Mouse (Mus musculus) kidney, postnatal 14 days (tissue): ENCODE measurements around the gene Wdr62.

Experiments
- DNase-seq: peaks from one replicate; pipeline ENCODE4 v3.0.0; 2022; ENCODE audit warnings: mixed read lengths

Gene Wdr62

GRCm38 (mm10) chr7:30279951-30280669 lies at the start of gene Wdr62, which contains the start of gene Thap8:
Gene Wdr62 (minus strand): TSS chr7:30280419.
Gene Thap8 (plus strand): TSS chr7:30280094.
- DNase-seq = peak; percentile 95

DNA sequence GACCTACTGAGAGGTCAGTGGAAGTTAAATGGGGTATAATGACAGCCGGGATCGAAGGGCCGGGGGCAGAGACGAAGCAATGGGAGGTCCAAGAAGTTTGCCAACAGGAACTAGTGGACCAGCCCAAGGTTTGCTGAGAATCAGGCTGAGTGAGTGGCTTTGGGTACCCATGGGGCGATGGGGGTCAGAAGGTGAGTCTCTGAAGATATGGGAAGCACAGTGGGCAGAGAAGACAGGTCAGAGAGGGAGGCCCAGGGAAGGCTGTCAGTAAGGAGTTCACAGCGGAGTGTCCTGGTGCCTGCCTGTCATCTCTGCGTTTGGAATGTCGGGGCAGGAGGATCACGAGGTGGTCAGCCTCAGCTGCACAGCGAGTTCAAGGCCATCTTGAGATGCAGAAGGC lies 48.2 kb upstream of the Wdr62 start:
- DNase-seq = no peak

DNA sequence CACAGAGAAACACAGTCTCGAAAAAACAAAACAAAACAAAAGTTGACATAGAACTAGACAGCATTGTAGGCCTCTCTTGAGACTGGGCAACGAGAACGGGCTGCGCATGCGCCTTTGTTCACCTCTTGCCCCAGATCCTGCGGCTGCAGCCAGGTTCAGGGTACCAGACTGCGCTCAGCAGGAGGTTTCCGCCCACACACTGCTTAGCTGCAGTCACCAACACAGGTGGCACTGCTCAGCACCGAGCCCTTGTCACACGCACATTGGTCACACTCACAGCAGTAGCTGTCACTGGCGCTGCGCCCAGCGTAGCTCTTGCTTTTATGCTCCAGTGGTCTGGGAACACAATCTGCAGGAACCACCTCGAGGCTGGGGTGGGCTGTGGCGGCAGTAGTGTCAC lies 46.9 kb upstream of the Wdr62 start:
- DNase-seq = peak; percentile 73

- no peak for DNase-seq
These were observed 46.2 kb upstream of the Wdr62 start for GRCm38 (mm10) chr7:30326427-30326826.

DNA sequence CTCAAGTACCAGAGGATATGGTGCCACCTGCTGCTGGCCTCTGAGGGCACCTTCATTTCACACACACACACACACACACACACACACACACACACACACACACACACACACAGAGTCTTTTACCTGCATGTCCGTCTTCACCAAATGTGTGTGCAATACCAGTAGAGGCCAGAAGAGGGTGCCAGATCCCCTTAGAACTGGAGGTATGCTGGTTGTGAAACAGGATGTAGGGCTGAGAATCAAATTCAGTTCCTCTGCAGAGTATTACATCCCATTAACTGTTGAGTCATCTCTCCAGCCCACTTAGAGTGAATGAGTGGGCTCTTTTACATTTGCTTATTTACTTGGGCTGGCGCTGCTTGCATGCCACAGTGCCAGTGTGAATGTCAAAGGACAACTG lies 45.1 kb upstream of the Wdr62 start:
- no peak for DNase-seq

DNA sequence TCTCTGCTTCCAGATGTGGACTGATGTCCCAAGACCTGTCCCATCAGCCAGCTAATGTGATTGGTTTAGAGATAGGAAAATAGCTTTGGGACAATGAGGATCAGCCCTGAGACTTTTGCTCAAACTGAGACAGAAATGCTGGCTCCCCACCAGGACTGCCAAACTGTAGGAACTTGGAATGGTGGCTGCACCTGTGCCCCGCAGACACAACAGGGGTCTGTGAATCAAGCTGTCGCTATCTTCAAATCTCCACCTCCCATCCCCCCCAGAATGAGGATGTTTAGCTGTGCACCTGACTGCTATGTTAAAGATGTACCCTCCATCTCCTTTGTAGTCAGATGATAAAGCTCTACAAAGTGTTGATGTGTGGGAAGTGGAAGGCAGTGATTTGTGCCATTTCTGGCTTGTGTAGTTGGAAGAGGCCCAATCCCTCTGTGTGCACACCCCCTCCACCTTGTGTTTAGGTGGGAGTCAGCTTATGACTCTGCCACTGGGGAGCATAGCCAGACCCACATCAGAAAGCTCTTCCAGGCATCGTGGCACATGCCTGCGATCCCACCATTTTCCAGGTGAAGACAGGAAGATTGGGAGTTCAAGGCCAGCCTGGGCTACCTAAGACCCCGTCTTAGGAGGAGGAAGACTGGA lies 44.2 kb upstream of the Wdr62 start:
- no peak for DNase-seq

DNA sequence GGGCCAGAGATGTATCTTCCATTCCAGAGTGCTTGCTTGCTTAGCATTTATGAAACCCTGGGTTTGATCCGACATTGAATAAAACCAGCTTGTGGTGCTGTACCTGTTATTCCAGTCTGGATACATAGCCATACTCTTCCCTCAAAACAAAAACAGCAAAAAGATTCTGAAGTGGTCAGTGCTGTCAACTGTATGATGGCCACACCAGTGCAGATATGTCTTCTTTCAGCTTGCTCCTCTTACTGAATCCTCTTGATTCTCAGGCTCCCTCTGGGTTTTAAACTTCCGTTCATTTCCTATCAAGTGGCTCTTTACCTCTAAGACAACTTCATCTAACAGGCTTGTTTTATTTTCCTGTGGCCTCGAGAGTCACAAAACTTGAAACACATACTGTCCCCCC lies 43.6 kb upstream of the Wdr62 start, which contains the start of gene Sdhaf1:
Gene Sdhaf1, minus strand, starts transcription at position 101 of the 400 bp plus-strand sequence.
- no peak for DNase-seq

- DNase-seq = no peak
These were observed 42.6 kb upstream of the Wdr62 start for GRCm38 (mm10) chr7:30322865-30323264.

GRCm38 (mm10) chr7:30322285-30322667 lies 42.1 kb upstream of the Wdr62 start:
- peak; percentile 99 for DNase-seq

- peak; percentile 87 for DNase-seq
These were observed 41.5 kb upstream of the Wdr62 start, which contains the start of gene E130208F15Rik for GRCm38 (mm10) chr7:30321539-30322284. Gene E130208F15Rik (plus strand): TSS chr7:30321740.

GRCm38 (mm10) chr7:30320946-30321345 lies 40.7 kb upstream of the Wdr62 start:
- DNase-seq = no peak

- DNase-seq = no peak
These were observed 37.9 kb upstream of the Wdr62 start for GRCm38 (mm10) chr7:30318142-30318541.

GRCm38 (mm10) chr7:30315559-30316529 lies 35.6 kb upstream of the Wdr62 start:
- DNase-seq = no peak

GRCm38 (mm10) chr7:30314721-30315155 lies 34.5 kb upstream of the Wdr62 start, which contains the start of gene Syne4:
Gene Syne4 (plus strand): TSS chr7:30314807.
- peak; percentile 56 for DNase-seq

DNA sequence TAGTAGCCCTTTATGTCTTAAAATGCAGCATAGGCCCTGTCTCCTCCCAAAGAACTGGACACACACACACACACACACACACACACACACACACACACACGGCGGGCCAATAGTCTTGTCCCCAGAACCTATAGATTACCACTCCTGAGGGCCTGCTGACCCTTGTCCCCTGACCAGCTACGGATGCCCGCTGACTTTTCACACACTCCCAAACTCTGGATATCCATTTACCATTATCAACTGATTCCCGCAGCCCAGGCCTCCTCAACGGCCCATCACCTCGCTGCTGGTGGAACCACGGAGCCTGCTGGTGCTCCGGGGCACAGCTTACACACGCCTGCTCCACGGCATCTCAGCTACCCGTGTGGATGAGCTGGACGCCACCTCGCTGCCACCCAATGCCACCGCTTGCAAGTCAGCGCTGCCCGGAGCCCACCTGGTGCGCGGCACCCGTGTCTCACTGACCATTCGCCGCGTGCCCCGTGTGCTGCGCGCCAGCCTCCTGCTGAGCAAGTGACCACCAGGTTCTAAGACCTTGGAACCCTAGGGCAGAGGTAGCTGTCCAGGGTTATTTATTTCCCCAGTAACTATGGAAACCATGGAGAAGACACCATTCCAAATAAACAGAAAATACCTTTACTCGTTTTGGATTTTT lies 33.6 kb upstream of the Wdr62 start:
- DNase-seq = peak; percentile 77

GRCm38 (mm10) chr7:30310136-30310535 lies 29.9 kb upstream of the Wdr62 start:
- DNase-seq = no peak

DNA sequence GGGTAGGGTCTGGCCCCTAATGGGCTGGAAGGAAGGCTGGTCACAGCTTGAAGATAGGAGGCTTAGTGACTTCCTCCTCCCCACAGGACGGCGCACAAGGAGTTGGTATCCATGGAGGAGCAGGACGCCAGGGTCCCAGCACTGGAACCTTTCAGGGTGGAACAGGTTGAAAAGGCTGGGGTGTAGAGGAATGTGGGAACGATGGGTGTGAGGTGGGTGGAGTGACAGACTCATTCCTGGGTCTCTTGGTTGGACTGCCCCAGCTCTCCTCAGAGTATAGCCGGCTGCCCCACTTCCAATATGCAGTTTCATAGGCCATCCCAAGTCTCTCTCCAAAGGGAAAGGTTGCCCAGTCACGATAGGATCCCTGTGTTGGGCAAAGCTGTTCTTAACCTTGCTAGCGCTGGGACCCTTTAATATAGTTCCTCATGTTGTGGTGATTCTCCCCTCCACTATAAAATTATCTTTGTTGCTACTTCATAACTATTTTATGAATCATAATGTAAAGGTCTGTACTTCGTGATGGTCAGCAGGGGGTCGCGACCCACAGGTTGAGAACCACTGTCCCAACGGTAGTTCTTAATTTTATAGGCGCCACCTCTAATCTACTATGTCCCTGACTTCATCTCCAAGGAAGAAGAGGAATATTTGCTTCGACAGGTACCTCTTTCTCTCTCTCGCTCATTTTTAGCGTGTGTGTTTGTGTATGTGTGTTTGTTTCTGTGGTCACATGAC lies 29.3 kb upstream of the Wdr62 start:
- no peak for DNase-seq

GRCm38 (mm10) chr7:30308076-30309005 lies 28.1 kb upstream of the Wdr62 start, which contains the start of gene Alkbh6:
Gene Alkbh6 (plus strand): TSS chr7:30308717.
- peak; percentile 97 for DNase-seq

GRCm38 (mm10) chr7:30306083-30306779 lies 26.0 kb upstream of the Wdr62 start:
- no peak for DNase-seq
